Mouse (Mus musculus): Measurements from ENCODE around the gene Olfr328. TPM values are rescaled to one million over a fixed set of nuclear protein-coding genes. Genes with fewer than 3 reads are reported as not detected.

Gene Olfr328
- total and polyA plus RNA-seq, 3 experiments, result not detected

DNA sequence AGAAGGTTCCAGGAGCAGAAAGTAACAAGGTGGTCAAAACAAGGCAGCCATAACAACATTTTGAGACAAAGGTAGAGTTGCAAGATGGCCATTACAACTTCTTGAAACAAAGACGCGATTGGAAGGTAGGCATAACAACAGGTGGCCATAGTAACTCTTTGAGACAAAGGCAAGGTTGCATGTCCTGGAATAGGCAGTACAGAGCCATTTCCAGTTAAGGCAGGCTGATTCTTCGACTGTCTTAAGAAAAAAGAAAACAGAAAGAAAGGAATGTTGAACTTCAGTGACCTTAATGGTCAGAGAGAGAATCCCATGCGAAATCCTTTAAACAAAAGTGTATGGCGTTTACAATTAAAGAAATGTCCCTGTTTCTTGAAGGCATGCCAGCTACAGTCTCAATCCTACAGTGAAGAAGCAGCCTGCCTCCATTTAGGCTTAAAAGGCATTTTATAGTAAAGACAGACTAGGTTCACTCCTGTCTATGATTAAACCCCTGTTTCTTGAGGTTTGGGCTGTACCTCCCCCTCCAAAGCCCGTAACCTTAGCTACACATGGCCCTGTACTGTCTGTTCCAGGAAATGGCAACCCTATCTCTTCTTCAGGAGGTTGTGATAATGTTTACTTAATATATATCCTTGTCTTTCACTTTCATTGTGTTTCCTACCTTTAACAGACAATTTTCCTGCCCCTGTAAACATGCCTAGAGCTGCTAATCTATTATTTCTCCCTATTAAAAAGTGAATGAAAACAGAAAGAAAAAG lies 47.5 kb upstream of the Olfr328 start:
- H3K4me1 ChIP-seq (ENCODE audit: control insufficient read depth in 1 of 2, insufficient read depth in 2 of 2), result no peaks in the 10 kb centered on the region
- DNase-seq (ENCODE audit: extremely low read depth), result no peak
- H3K4me2 ChIP-seq (ENCODE audit: insufficient read depth, low read depth, poor library complexity, severe bottlenecking), result no peak overlapping the region
- no peak overlapping the region for H3K4me3 ChIP-seq (replicated peaks in 1 of 3; ENCODE audit: low read depth in 2 of 3, low read length in 2 of 3, poor library complexity in 1 of 3)
- H3K9ac ChIP-seq (ENCODE audit: insufficient read depth, low read depth), result no peak overlapping the region
- no peaks in the 10 kb centered on the region for H3K36me3 ChIP-seq (replicated peaks in 1 of 2; ENCODE audit: control insufficient read depth in 1 of 2, insufficient read depth in 1 of 2, low read length in 1 of 2)
- TF ChIP-seq NELFE (IDR thresholded peaks at IDR 0.05; ENCODE audit: low read depth, low read length), result no peak
- TF ChIP-seq MAZ (IDR thresholded peaks at IDR 0.05; ENCODE audit: low read depth, low read length), result no peak
- no peak for TF ChIP-seq CHD1 (IDR thresholded peaks at IDR 0.05; ENCODE audit: low read depth, low read length)
- no peak for TF ChIP-seq RAD21 (IDR thresholded peaks at IDR 0.05; ENCODE audit: low read depth, low read length)
- TF ChIP-seq PAX5 (IDR thresholded peaks at IDR 0.05; ENCODE audit: low read length), result no peak
- no peak for TF ChIP-seq EP300 (IDR thresholded peaks at IDR 0.05; ENCODE audit: low read length)
- no peak for TF ChIP-seq HCFC1 (IDR thresholded peaks at IDR 0.05; ENCODE audit: low read depth, low read length)
- TF ChIP-seq POLR2AphosphoS2 (IDR thresholded peaks at IDR 0.05; ENCODE audit: low read depth, low read length), result no peak
- no peak for TF ChIP-seq MAX (IDR thresholded peaks at IDR 0.05; ENCODE audit: low read length)
- no peak for TF ChIP-seq USF2 (conservative IDR thresholded peaks at IDR 0.05; ENCODE audit: low read depth, low read length)
- TF ChIP-seq MAFK (IDR thresholded peaks at IDR 0.05; ENCODE audit: insufficient replicate concordance, low read length), result no peak
- TF ChIP-seq TCF12 (IDR thresholded peaks at IDR 0.05; ENCODE audit: low read depth, low read length), result no peak
- TF ChIP-seq E2F4 (IDR thresholded peaks at IDR 0.05; ENCODE audit: insufficient replicate concordance, low read depth, low read length), result no peak
- TF ChIP-seq POLR2A (IDR thresholded peaks at IDR 0.05; ENCODE audit: low read depth, low read length), result no peak
- no peak for TF ChIP-seq GABPA (IDR thresholded peaks at IDR 0.05; ENCODE audit: insufficient replicate concordance, low read depth, low read length)
- no peak overlapping the region for H3K27ac ChIP-seq (ENCODE audit: insufficient read depth, low read depth)
- peaks cover 84% of the 10 kb centered on the region for H3K27me3 ChIP-seq (replicated peaks)
- no peaks in the 10 kb centered on the region for H3K9me3 ChIP-seq (replicated peaks; ENCODE audit: low read length)
- no peaks in the 10 kb centered on the region for H3K79me2 ChIP-seq (replicated peaks; ENCODE audit: control insufficient read depth, extremely low read depth, insufficient read depth, poor library complexity, severe bottlenecking)
- in situ Hi-C loops (cut with MboI; ENCODE audit: low pct_ligation_motif_present, low pct_unique_long_range_greater_than_20kb, low sequenced_read_pairs) (no loop called here), dilution Hi-C loops (cut with MboI; ENCODE audit: extremely low pct_ligation_motif_present, extremely low pct_unique_long_range_greater_than_20kb, low sequenced_read_pairs) (no loop called here)

DNA sequence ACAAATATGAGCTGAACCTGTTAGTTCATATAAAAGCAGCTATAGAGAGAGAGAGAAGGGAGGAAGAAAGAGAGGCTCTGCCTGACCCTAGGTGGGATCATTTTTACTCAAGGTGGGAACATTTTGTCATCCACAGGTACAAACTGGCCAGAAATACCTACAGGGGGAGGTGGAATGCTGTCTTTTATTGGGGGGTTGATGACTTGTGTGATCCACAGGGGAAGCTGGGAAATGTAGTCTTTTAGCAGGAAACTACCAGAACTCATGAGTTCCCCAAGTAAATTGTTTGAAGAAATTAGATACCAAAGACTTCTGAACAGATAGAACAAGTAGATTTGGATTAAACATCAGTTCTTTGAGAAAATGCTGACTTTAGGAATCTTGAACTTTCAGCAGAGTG lies 46.6 kb upstream of the Olfr328 start:
- TF ChIP-seq USF2 (conservative IDR thresholded peaks at IDR 0.05; ENCODE audit: low read depth, low read length), result no peak
- TF ChIP-seq CHD1 (IDR thresholded peaks at IDR 0.05; ENCODE audit: low read depth, low read length), result no peak
- TF ChIP-seq JUN (IDR thresholded peaks at IDR 0.05; ENCODE audit: insufficient read depth, low read depth, low read length), result no peak
- TF ChIP-seq MEF2A (IDR thresholded peaks at IDR 0.05; ENCODE audit: borderline replicate concordance, low read depth, low read length), result no peak
- no peak for TF ChIP-seq HCFC1 (IDR thresholded peaks at IDR 0.05; ENCODE audit: low read depth, low read length)
- TF ChIP-seq E2F4 (IDR thresholded peaks at IDR 0.05; ENCODE audit: insufficient replicate concordance, low read depth, low read length), result no peak
- TF ChIP-seq USF1 (IDR thresholded peaks at IDR 0.05; ENCODE audit: low read depth, low read length), result no peak
- TF ChIP-seq POLR2A (IDR thresholded peaks at IDR 0.05; ENCODE audit: low read depth, low read length), result no peak
- TF ChIP-seq MAFK (IDR thresholded peaks at IDR 0.05; ENCODE audit: insufficient replicate concordance, low read length), result no peak
- TF ChIP-seq RAD21 (IDR thresholded peaks at IDR 0.05; ENCODE audit: low read depth, low read length), result no peak
- TF ChIP-seq ZNF384 (IDR thresholded peaks at IDR 0.05; ENCODE audit: low read depth, low read length), result no peak
- no peak for TF ChIP-seq MAX (IDR thresholded peaks at IDR 0.05; ENCODE audit: low read length)
- no peak for TF ChIP-seq PAX5 (IDR thresholded peaks at IDR 0.05; ENCODE audit: low read length)
- Histone ChIP-seq H3K27me3 (replicated peaks) (peaks cover 91% of the 10 kb centered on the region), H3K9me3 (replicated peaks; ENCODE audit: low read length) (no peaks in the 10 kb centered on the region), H3K36me3 (replicated peaks in 1 of 2; ENCODE audit: control insufficient read depth in 1 of 2, insufficient read depth in 1 of 2, low read length in 1 of 2) (no peaks in the 10 kb centered on the region), H3K4me3 (replicated peaks in 1 of 3; ENCODE audit: low read depth in 2 of 3, low read length in 2 of 3, poor library complexity in 1 of 3) (no peak overlapping the region), H3K27ac (ENCODE audit: insufficient read depth, low read depth) (no peak overlapping the region), H3K79me2 (replicated peaks; ENCODE audit: control insufficient read depth, extremely low read depth, insufficient read depth, poor library complexity, severe bottlenecking) (no peaks in the 10 kb centered on the region), H3K9ac (ENCODE audit: insufficient read depth, low read depth) (no peak overlapping the region), H3K4me1 (ENCODE audit: control insufficient read depth in 1 of 2, insufficient read depth in 2 of 2) (no peaks in the 10 kb centered on the region), H3K4me2 (ENCODE audit: insufficient read depth, low read depth, poor library complexity, severe bottlenecking) (no peak overlapping the region)
- in situ Hi-C loops (cut with MboI; ENCODE audit: low pct_ligation_motif_present, low pct_unique_long_range_greater_than_20kb, low sequenced_read_pairs), result no loop called here
- dilution Hi-C loops (cut with MboI; ENCODE audit: extremely low pct_ligation_motif_present, extremely low pct_unique_long_range_greater_than_20kb, low sequenced_read_pairs), result no loop called here
- no peak for DNase-seq (ENCODE audit: extremely low read depth)
